Mouse (Mus musculus) forebrain, embryonic 12.5 days (tissue): ENCODE measurements at regions not wholly inside any gene's neighbourhood (a gene's known extent, or its start where the extent isn't known, plus 50 kb on each side); places are given as distances from the start of the nearest gene placed in this dataset.

Experiments used
- ATAC-seq: fragments of 200-750 bp; cut with Nextera tagmentation; 2 replicates; pipeline ENCODE4 v1.8.0; 2017; ENCODE audit warnings: moderate TSS enrichment; ENCODE audit not compliant: low FRiP score
- H3K27ac ChIP-seq: fragments of 300-500 bp; sonication (generic); 2 replicates; pipeline ENCODE4 v1.5.1; 2016; ENCODE audit warnings: mild to moderate bottlenecking
- H3K27me3 ChIP-seq: fragments of 300-500 bp; sonication (generic); 2 replicates; pipeline ENCODE4 v1.6.1; 2016; ENCODE audit warnings: mild to moderate bottlenecking
- H3K36me3 ChIP-seq: fragments of 300-500 bp; sonication (generic); replicated peaks from 2 replicates; pipeline ENCODE4 v1.6.1; 2016; ENCODE audit warnings: mild to moderate bottlenecking
- H3K4me1 ChIP-seq: fragments of 300-500 bp; sonication (generic); 2 replicates; pipeline ENCODE4 v1.6.1; 2016
- H3K4me2 ChIP-seq: fragments of 300-500 bp; sonication (generic); 2 replicates; pipeline ENCODE4 v1.6.1; 2016; ENCODE audit warnings: mild to moderate bottlenecking, moderate library complexity
- H3K4me3 ChIP-seq: fragments of 300-500 bp; sonication (generic); replicated peaks from 2 replicates; pipeline ENCODE4 v1.5.1; 2016; ENCODE audit warnings: mild to moderate bottlenecking
- H3K9ac ChIP-seq: fragments of 300-500 bp; sonication (generic); 2 replicates; pipeline ENCODE4 v1.6.1; 2016; ENCODE audit warnings: mild to moderate bottlenecking
- H3K9me3 ChIP-seq: fragments of 300-500 bp; sonication (generic); 2 replicates; pipeline ENCODE4 v1.6.1; 2016
- WGBS: fragments of 180-500 bp; shearing (Covaris S2); methylation state at CpG from one replicate; pipeline ENCODE4 v1.1.7; 2016; 5-methylcytosine and 5-hydroxymethylcytosine counted together

DNA sequence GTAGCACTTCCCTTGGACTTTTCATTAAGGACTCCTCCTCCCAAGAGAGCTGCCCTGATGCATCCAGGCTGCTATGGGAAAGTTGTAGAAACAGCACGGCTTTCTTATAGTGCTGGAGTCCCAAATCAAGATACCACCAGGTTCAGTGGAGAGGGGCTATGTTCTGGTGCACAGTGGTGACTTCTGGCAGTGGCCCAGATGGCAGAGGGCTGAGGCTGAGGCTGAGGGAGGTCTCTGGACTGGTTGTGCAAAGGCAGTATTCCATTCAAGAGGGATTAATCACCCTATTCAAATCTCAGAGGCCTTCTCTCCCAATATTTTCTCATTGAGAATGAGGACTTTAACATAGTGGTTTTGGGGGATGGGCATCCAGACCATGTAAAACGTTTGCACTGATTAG is 82.3 kb upstream of the Mki67 start:
- Histone ChIP-seq H3K4me1 (peaks cover 18% of the 10 kb centered on the region), H3K9ac (no peak overlapping the region), H3K4me3 (no peak overlapping the region), H3K9me3 (no peaks in the 10 kb centered on the region), H3K4me2 (no peak overlapping the region), H3K36me3 (no peaks in the 10 kb centered on the region), H3K27ac (no peak overlapping the region), H3K27me3 (0 out of 2 replicates have a peak, but pooled peaks cover 4% of the 10 kb centered on the region)
- no peak for ATAC-seq
- 36% methylated on average over 2 of the region's 2 CpGs for WGBS

DNA sequence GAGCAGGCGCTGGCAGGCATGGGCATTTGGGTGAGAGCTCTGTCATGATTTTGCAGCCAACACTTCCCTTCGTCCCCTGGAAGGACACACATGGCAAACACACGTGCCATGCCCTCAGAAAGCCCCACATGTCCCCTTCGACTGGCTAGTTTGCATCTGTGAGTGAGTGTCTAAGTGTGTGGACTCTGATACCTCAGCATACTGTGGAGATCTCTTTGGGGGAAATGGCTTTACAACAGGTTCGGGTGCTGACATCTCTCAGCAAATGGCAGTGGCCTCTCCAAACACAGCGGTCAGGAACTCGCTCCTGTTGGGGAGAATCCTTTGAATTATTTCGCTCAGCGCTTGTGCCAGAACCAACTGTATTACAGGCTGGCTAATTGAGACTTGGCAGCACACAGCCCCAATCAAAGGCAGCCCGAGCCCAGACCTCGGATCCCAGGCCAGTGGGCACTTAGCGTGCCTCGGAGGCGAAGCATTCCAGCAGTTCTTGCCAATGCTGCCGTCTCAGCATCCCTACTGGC is 86.5 kb upstream of the Mki67 start:
- Histone ChIP-seq H3K36me3 (no peaks in the 10 kb centered on the region), H3K9ac (no peak overlapping the region), H3K4me3 (no peak overlapping the region), H3K27ac (no peak overlapping the region), H3K4me2 (no peak overlapping the region), H3K4me1 (no peaks in the 10 kb centered on the region), H3K27me3 (no peaks in the 10 kb centered on the region), H3K9me3 (no peaks in the 10 kb centered on the region)
- 88% methylated on average over 15 of the region's 15 CpGs for WGBS
- ATAC-seq = no peak

DNA sequence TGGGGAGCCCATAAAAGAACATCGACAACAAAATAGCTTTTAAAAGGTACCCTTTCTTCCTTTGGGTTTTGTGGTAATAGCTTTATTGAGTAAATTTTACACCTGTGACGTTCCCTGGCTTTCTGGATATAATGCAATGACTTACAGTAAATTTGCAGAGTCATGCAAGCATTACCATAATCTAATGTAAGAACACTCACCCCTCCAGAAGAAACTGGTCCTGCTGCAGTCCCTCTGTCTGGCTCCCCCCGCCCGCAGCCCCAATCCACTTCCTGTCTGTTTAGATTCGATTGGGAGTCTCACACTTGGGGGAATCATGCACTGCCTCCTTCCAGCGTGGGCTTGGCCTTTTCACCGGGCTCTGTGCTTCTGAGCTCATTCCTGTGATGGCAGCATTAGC is 88.6 kb upstream of the Mki67 start:
- no peak overlapping the region for H3K9ac ChIP-seq
- no peaks in the 10 kb centered on the region for H3K27me3 ChIP-seq
- no peaks in the 10 kb centered on the region for H3K36me3 ChIP-seq
- 65% methylated on average over 7 of the region's 7 CpGs for WGBS
- ATAC-seq = no peak
- H3K4me2 ChIP-seq = no peak overlapping the region
- H3K9me3 ChIP-seq = no peaks in the 10 kb centered on the region
- H3K4me1 ChIP-seq = peaks cover 3% of the 10 kb centered on the region; the same call in 1 of the 2 replicates
- H3K27ac ChIP-seq = no peak overlapping the region
- H3K4me3 ChIP-seq = no peak overlapping the region

DNA sequence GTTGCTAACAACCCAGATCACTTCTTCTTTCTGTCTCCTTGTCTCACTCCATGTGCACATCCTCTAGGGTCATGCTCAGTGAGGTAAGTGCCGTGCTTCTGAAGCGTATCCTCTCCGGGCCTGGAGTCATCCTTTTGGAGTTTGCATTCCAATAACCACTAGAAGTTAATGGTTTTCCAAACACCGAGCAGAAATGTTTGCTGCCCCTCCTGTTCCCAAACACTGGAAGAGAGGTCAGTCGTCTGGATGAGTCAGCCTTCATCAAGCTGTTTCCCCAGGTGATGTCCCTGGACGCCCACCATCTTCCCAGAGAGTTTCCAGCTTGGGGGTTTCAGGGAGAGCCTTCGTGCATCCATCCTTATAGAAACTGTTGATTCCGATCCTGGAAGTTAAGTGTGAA is 90.0 kb upstream of the Mki67 start:
- Histone ChIP-seq H3K4me2 (no peak overlapping the region), H3K27me3 (no peaks in the 10 kb centered on the region), H3K27ac (no peak overlapping the region), H3K4me1 (peaks cover 8% of the 10 kb centered on the region), H3K9ac (no peak overlapping the region), H3K9me3 (no peaks in the 10 kb centered on the region), H3K36me3 (no peaks in the 10 kb centered on the region), H3K4me3 (no peak overlapping the region)
- WGBS = 86% methylated on average over 8 of the region's 8 CpGs
- no peak for ATAC-seq

DNA sequence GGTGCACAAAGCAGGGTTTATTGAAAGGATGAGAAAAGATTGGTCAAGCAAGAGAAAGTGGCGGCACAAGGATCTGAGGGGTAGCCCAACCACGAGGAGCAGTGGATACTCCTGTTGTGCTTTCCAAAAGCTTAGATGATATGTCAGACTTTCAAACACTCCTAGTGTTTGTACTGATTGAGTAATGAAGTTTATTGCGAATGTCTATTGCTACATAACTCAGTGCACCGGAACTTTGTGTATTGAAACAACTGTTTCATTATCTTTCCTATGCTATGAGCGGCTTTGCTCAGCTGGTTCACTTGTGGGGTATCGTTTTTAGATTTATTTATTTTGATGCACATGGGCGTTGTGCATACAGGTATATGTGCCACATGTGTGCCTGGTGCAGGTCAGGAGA is 90.5 kb upstream of the Mki67 start:
- Histone ChIP-seq H3K9me3 (no peaks in the 10 kb centered on the region), H3K27me3 (no peaks in the 10 kb centered on the region), H3K9ac (no peak overlapping the region), H3K4me2 (no peak overlapping the region), H3K4me1 (peaks cover 8% of the 10 kb centered on the region), H3K4me3 (no peak overlapping the region), H3K36me3 (no peaks in the 10 kb centered on the region), H3K27ac (no peak overlapping the region)
- 93% methylated on average over 7 of the region's 7 CpGs for WGBS
- no peak for ATAC-seq

DNA sequence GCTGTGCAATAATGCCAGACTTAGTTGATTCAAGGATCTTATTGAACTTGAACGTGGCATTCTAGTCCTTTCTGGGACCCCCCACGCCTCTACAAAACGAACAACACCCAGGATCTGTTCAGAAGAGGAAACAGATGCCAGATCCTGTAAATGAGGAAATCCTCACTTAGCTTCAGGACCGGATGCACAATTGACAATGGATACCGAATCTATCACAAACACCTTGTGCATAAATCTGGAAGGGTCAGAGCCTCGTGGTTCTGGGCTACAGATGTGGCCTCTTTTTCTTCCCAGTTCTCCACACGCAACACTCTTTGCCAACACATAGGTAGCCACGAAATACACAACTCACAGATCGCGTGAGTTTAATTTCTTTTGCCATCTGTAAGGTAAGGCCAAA is 93.0 kb upstream of the Mki67 start:
- no peak for ATAC-seq
- WGBS = 91% methylated on average over 10 of the region's 10 CpGs

DNA sequence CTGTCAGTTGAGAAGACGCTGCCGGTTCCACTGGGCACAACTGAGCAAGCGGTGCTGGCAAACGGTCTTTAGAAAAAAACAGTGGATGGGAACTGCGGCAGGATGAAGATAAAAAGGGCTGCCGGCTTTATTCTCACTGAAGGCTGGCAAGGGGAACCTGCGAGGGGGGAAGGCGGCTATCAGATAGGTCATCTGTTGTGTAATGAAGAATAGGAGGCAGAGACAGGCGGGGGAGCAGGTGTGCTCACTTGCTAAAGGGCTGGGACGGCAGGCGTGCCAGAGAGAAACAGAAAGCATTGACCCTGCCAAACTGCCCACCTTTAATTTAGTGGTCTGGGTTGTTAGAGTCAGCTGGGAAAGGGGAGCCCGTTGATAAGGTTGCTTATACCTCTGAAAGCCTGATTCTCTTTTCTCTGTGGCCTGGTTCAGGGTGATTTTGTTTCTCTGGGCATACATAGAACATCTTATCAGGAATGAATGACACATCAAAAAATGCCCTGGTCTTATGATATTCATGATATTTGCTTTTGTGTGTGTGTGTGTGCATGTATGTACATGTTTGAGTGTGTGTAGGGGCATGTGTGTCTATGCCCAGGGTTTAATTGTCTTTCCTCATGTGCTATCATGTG is 93.7 kb upstream of the Mki67 start:
- ATAC-seq = no peak
- WGBS = 64% methylated on average over 12 of the region's 12 CpGs
- H3K27ac ChIP-seq = no peak overlapping the region

More for the DNA sequence above, 93.0 kb upstream of the Mki67 start:
- H3K9me3 ChIP-seq = no peaks in the 10 kb centered on the region
- H3K4me1 ChIP-seq = peaks cover 8% of the 10 kb centered on the region
- no peak overlapping the region for H3K27ac ChIP-seq
- no peaks in the 10 kb centered on the region for H3K27me3 ChIP-seq
- no peak overlapping the region for H3K4me2 ChIP-seq
- no peak overlapping the region for H3K4me3 ChIP-seq
- no peak overlapping the region for H3K9ac ChIP-seq
- H3K36me3 ChIP-seq = no peaks in the 10 kb centered on the region

DNA sequence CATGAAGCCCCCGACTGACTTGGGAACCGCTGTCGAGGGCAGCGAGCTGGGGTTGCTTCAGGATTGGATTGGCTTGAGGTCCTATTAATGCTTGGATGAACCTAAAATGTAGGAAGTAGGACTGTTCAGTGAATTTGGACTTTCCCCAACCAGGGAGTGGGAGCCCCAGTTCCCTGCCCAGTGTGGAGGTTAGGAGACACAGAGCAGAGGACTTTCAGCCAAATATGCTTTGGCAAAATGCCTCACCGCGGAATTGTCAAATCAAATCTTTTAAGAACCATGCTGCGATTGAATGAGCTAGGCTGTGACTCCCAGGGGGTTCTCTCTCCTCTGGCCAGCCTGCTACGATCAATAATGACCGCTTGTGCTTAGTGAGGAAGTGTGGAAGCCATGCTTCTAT is 94.8 kb upstream of the Mki67 start:
- Histone ChIP-seq H3K27ac (no peak overlapping the region), H3K9me3 (no peaks in the 10 kb centered on the region), H3K36me3 (no peaks in the 10 kb centered on the region), H3K4me1 (peaks cover 8% of the 10 kb centered on the region), H3K4me2 (no peak overlapping the region), H3K27me3 (no peaks in the 10 kb centered on the region), H3K9ac (no peak overlapping the region), H3K4me3 (no peak overlapping the region)
- ATAC-seq = no peak
- 91% methylated on average over 9 of the region's 9 CpGs for WGBS

More for the DNA sequence above, 93.7 kb upstream of the Mki67 start:
- no peaks in the 10 kb centered on the region for H3K36me3 ChIP-seq
- no peak overlapping the region for H3K4me2 ChIP-seq
- H3K9ac ChIP-seq = no peak overlapping the region
- no peaks in the 10 kb centered on the region for H3K27me3 ChIP-seq
- no peak overlapping the region for H3K4me3 ChIP-seq
- H3K9me3 ChIP-seq = no peaks in the 10 kb centered on the region
- H3K4me1 ChIP-seq = peaks cover 8% of the 10 kb centered on the region

DNA sequence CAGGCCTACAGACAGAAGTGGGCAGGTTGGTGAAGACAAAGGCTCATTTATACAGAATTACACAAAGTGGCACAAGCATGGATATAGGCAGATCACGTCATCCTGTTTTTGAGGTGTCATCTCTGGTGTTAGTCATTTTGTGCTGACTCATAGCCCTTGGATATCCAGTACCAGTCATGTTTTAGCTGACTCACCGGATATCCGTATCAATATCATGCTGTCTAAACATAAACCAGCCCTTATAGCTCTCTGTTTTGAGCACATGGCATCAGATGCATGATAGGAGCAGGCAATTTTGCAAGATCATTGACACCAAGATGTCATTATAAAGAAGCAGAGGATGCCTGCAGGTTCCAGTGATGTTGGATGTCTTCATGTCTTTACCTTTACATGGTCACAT is 97.5 kb upstream of the Mki67 start:
- Histone ChIP-seq H3K9me3 (no peaks in the 10 kb centered on the region), H3K4me3 (no peak overlapping the region), H3K4me1 (peaks cover 8% of the 10 kb centered on the region), H3K36me3 (no peaks in the 10 kb centered on the region), H3K27ac (no peak overlapping the region), H3K4me2 (no peak overlapping the region), H3K27me3 (no peaks in the 10 kb centered on the region), H3K9ac (no peak overlapping the region)
- 96% methylated on average over 3 of the region's 3 CpGs for WGBS
- no peak for ATAC-seq

DNA sequence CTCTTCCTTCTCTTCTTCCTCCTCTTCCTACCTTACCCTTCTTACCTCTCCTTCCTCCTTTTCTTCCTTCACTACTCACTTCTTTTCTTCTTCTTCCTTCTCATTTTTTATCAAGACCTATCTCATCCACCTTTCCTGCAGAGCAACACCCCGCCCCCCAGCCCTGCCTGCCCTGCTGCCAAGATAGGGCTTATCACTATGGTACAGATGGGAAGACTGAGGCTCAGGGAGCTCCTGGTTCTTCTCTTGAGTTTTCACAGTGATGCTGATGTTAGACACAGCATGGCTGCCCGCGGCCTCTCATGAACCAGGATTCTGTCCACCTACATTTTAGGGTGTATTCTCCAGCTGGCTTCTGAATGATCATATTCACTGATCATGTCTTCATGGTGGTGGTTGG is 100.0 kb upstream of the Mki67 start:
- H3K36me3 ChIP-seq = no peaks in the 10 kb centered on the region
- no peak overlapping the region for H3K4me3 ChIP-seq
- no peak for ATAC-seq
- no peaks in the 10 kb centered on the region for H3K9me3 ChIP-seq
- H3K27me3 ChIP-seq = no peaks in the 10 kb centered on the region
- H3K9ac ChIP-seq = no peak overlapping the region
- H3K4me1 ChIP-seq = no peaks in the 10 kb centered on the region
- WGBS = 88% methylated on average over 3 of the region's 3 CpGs
- H3K27ac ChIP-seq = no peak overlapping the region
- H3K4me2 ChIP-seq = no peak overlapping the region

DNA sequence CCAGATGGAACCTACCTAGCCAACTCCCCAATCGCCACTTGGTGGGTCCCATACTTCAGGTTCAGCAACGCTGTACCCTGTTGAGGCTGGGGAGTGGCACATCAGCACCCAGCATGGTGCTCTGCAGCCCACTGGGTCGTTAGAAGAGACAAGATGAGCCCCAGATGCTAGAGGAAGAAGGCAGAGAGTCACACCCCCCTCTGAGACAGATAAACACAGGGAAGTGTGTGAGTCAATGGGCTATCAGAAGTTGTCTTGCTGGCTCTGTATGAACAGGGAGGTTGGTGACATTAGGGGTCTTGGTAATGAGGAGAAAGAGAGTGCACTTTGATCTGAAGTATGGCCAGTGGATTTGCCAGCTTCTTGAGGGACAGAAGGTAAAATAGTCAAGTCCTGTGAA is 101.7 kb upstream of the Mki67 start:
- Histone ChIP-seq H3K36me3 (no peaks in the 10 kb centered on the region), H3K4me2 (no peak overlapping the region), H3K4me3 (no peak overlapping the region), H3K4me1 (no peaks in the 10 kb centered on the region), H3K9ac (no peak overlapping the region), H3K9me3 (no peaks in the 10 kb centered on the region), H3K27ac (no peak overlapping the region), H3K27me3 (no peaks in the 10 kb centered on the region)
- no peak for ATAC-seq
- 58% methylated on average over 3 of the region's 3 CpGs for WGBS

DNA sequence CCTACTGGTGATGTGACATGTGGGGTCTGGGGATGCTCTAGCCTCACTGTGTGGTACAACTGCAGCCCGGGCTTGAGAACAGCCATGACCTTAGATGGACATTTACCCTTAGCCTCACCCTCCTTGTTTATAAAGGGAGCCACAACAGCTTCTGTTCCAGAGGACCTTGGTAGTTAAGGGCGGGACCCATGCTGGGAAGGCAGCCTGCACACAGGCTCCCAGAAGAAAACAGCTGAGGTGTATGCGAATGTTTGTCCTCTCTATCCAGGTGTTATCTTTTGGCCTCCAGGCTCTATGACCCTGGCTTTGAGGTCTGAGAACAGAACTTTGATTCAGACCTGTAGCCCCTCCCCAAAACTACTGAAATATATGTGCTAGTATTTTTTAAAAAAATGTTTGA is 102.1 kb upstream of the Mki67 start:
- WGBS = 87% methylated on average over 3 of the region's 3 CpGs
- Histone ChIP-seq H3K9me3 (no peaks in the 10 kb centered on the region), H3K36me3 (no peaks in the 10 kb centered on the region), H3K9ac (no peak overlapping the region), H3K27ac (no peak overlapping the region), H3K27me3 (no peaks in the 10 kb centered on the region), H3K4me3 (no peak overlapping the region), H3K4me1 (no peaks in the 10 kb centered on the region), H3K4me2 (no peak overlapping the region)
- ATAC-seq = no peak

DNA sequence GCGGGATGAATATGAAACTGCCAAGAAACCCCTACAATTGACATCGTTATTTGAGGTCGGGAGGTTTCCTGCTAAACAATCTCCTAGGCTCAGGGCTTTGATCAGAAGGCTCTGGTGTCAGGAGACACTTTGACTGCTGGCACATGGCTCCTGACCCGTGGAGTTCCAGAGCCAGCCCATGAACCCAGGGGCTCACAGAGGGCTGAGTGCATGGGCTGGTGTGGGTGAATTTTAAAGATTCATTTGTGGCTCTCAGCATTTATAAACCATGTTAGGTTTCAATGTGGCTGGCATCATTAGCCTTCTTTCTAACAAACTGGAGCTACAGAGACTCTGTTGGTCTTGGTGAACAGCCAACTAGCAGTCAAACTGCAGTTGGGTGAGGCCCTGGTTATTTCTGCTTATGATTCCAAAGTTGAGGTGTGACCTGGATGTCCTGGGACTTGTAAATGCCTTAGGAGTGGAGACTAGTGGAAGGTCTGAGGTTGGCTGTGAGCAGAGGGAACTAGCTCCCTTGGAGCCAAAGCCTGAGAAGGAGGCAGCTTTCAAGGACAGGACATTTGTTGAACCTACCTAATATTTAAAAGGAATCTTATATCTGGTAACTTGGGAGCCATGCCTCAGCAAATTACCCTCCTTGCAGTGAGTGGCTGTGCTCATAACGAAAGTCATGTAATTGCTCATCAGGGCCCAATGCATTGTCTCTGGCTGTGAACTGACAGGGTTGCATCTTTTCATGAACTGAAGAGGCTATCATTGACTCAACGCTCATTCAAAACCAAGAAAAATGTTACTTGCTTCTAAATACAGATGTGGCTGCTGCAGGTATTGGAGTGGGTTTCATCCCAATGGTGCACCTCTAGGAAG is 108.0 kb upstream of the Mki67 start:
- no peak for ATAC-seq
- WGBS = 79% methylated on average over 6 of the region's 6 CpGs

More for the DNA sequence above, 108.0 kb upstream of the Mki67 start:
- H3K4me1 ChIP-seq = no peaks in the 10 kb centered on the region
- H3K36me3 ChIP-seq = no peaks in the 10 kb centered on the region
- H3K9me3 ChIP-seq = no peaks in the 10 kb centered on the region
- no peaks in the 10 kb centered on the region for H3K27me3 ChIP-seq
- H3K4me3 ChIP-seq = no peak overlapping the region
- H3K27ac ChIP-seq = no peak overlapping the region
- H3K4me2 ChIP-seq = no peak overlapping the region
- no peak overlapping the region for H3K9ac ChIP-seq
